Mouse (Mus musculus): ENCODE data around the gene Myo6.

- TF ChIP-seq CHD1 (IDR thresholded peaks at IDR 0.05; ENCODE audit: low read depth, low read length) (no peak), CTCF (conservative IDR thresholded peaks at IDR 0.05 in 1 of 2, IDR thresholded peaks at IDR 0.05 in 1 of 2; ENCODE audit: low read depth in 2 of 2, low read length in 2 of 2) (peak in 1 of 2 experiments; percentile 80; a peak in 2 of 4 replicates), POLR2A (IDR thresholded peaks at IDR 0.05; ENCODE audit: low read depth, low read length) (no peak), USF1 (IDR thresholded peaks at IDR 0.05; ENCODE audit: low read depth, low read length) (no peak), EP300 (IDR thresholded peaks at IDR 0.05; ENCODE audit: low read length) (no peak), HCFC1 (IDR thresholded peaks at IDR 0.05; ENCODE audit: low read depth, low read length) (no peak), MXI1 (IDR thresholded peaks at IDR 0.05; ENCODE audit: low read depth, low read length) (no peak), ETS1 (conservative IDR thresholded peaks at IDR 0.05; ENCODE audit: low read depth, low read length) (no peak), IRF4 (IDR thresholded peaks at IDR 0.05; ENCODE audit: low read depth, low read length) (no peak), USF2 (conservative IDR thresholded peaks at IDR 0.05; ENCODE audit: low read depth, low read length) (no peak), ELF1 (IDR thresholded peaks at IDR 0.05; ENCODE audit: low read depth, low read length) (no peak), KAT2A (IDR thresholded peaks at IDR 0.05; ENCODE audit: insufficient replicate concordance, low read length) (no peak), JUND (conservative IDR thresholded peaks at IDR 0.05; ENCODE audit: low read depth, low read length) (no peak), UBTF (IDR thresholded peaks at IDR 0.05; ENCODE audit: low read depth, low read length) (no peak)
Measured at GRCm38 (mm10) chr9:80293056-80293584, 128.3 kb downstream of the Myo6 start.

Measured in CH12.LX (cell line).